Mouse (Mus musculus): ENCODE measurements around the gene Ddah1.
A peak's percentile ranks its signal among the peaks of the same experiment; 100 is the strongest.

The Ddah1 gene

GRCm38 (mm10) chr3:145758561-145759378, at the start of gene Ddah1:
Gene Ddah1 (plus strand): TSS chr3:145758675.
- DNase-seq = peak; percentile 68

GRCm38 (mm10) chr3:145715923-145716322, 42.6 kb upstream of the Ddah1 start:
- no peak for DNase-seq

DNA sequence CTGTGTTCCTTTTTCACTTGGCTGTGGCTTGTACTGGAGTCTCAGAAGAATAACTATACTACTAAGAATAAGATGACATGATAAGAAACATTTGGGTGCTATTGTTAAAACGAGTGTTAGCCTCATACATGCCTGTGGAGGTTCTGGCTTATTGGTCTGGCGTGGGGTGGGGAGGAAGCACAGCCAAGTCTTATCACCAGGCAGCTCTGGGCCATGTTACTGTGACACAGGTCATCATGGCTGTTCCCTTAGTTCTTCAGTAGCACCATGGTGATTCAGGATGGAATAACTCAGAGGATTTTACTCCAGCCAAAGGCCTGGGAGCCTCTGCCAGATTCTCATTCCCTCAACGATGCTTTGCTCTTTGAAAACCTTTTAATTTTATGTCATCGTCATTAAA, 38.8 kb upstream of the Ddah1 start:
- DNase-seq = no peak

GRCm38 (mm10) chr3:145725078-145725477, 33.4 kb upstream of the Ddah1 start:
- DNase-seq = peak; percentile 39

GRCm38 (mm10) chr3:145728336-145728735, 30.1 kb upstream of the Ddah1 start:
- DNase-seq = peak; percentile 21

DNA sequence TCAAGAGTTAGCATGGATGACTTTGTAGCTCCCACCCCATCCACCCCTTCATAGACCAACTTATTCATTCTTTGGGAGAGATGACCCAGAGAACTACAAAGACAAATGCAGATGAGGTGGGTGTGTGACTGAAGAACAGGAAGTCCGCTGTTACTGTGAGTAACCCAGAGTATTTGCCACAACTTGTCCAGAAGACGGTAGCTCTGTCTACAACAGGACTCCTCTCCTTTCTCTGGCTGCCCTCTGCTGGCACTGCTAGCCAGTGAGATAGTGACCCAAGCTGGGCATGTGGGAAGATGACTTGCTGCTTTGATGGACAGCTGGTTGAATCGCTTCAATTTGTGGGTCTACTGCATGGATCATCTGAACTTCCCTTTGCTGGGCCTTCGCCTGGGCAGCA, 28.9 kb upstream of the Ddah1 start:
- peak; percentile 39 for DNase-seq

DNA sequence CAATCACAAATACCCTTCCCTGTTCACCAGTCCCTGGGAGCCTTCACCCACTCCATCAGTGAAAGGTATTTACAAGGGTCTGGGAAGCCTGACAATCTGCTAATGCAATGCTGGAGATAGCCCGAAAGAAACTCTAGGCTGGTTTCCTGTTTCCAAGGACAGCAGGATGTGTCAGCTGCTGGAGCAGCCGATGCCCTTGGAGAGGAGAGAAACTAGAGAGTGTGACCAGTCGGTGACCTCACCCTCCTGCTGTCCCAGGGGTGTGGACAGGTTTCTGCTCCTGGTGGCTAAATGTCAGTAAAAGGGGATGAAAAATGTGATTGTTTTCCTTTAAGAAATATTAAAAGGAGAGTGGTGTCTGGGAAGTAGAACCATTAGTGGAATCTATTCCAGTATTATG, 28.4 kb upstream of the Ddah1 start:
- DNase-seq = peak; percentile 13

GRCm38 (mm10) chr3:145734857-145735256, 23.6 kb upstream of the Ddah1 start:
- DNase-seq = no peak

- no peak for DNase-seq
Measured at GRCm38 (mm10) chr3:145736562-145736961, 21.9 kb upstream of the Ddah1 start.

DNA sequence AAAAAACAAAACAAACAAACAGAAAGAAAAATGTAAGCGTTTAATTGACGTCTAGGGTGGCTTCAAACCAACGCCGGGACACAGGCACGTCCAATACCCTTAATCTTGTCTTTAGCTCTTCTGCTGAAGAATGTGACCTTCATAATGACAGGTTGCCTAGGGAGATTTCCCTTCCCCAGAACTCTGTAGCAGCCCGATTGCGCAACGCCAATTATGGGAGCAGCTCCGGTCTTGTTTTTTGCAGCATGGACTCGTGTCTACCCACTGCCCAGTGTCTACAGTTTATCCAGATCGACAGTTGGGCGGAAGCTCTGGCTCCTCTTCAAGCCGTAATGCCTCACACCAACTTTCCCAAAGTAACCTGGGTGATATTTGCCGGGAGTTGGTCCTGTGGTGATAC, 19.8 kb upstream of the Ddah1 start:
- DNase-seq = no peak

GRCm38 (mm10) chr3:145739904-145740303, 18.6 kb upstream of the Ddah1 start:
- DNase-seq = no peak

GRCm38 (mm10) chr3:145743050-145743449, 15.4 kb upstream of the Ddah1 start:
- DNase-seq = no peak

- DNase-seq = no peak
Measured at GRCm38 (mm10) chr3:145743476-145744027, 14.9 kb upstream of the Ddah1 start.

GRCm38 (mm10) chr3:145748626-145749025, 9.8 kb upstream of the Ddah1 start:
- no peak for DNase-seq

- DNase-seq = no peak
Measured at GRCm38 (mm10) chr3:145756457-145756856, 2.0 kb upstream of the Ddah1 start.

DNA sequence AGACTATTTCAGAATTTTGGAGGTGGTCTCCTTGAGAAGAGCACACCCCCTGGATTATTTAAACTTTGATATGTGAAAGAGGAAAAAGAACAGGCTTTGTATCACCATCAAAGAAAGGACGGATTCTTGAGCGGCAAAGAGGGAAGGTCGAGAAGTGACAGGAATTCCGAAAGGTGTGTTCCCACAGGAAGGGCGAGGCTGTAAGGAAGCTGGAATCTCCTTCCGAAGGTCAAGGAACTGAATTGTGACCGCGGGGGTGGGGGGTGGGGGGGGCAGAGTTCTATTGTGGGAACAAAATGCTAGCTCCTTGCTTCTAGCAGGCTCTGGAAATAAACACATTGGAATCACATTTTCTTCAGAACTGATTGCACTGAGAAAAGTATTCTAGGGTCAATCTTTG, 1.3 kb upstream of the Ddah1 start:
- peak; percentile 49 for DNase-seq

DNA sequence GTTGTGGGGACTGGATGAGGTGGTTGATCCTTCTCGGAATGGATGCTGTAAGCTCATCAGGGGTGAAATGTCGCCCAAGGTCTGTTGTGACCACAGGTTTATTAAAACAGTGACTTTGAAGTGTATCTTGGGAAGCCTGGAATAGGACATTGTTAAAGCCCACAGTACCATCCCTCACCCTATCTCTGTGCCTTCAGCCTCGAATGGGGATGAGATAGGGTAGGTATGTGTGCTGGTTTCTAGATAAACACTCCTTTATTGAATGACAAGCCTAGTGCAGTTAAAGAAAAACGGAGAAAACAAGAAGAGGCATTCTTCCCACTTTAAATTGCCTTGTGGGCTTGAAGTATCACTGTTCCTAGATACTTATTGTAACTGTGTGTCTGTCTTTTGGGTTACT, 631 bp upstream of the Ddah1 start:
- DNase-seq = no peak

- no peak for DNase-seq
Measured at GRCm38 (mm10) chr3:145759379-145760209, 1.1 kb downstream of the Ddah1 start.

DNA sequence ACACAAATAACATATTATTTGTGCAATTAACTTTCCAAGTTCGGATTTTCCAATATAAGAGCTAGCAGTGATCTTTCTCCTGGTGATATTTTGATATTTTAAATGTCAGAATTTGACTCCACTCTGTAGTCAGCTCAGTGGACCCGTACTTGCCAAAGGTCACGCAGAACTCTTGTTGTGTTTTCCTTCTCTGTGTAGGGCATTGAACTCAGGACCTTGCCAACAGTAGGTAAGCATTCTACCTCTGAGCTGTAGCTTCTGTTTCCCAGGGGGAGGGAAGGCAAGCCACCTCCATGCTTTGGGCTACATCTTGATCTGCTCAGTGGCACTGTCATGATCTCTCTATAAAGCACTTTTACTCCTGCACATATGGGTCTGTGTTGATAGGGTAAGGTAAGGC, 2.1 kb downstream of the Ddah1 start:
- no peak for DNase-seq

DNA sequence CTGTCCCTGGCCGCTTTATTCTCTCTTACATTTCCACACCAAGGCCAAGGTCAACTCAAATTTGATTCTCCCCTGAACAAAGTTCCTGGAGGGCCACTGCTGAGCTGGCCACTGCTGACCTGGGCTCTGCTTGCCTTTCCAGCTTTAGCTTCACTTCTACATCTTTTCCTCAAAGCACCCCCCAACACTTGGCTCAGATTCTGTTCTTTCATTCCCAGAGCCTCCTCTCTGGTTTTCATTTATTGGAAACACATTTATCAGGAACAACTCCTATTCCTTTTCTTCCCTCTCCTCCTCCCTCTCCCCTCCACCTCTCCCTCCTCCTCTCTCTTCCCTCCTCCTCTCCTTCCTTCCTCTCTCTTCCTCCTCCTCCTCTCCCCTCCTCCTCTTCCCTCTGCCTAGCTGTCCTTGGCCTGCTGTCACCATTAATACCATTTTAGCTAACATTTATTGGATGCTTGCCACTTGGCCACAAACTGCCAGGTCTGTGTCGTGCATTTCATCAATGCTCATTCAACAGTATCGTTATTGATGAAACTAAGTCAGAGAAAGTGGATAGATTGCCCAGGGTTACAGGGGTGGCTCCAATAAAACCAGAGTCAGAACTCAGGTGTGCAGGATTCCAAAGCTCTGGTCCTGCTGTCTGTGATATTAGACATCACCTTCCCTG, 3.2 kb downstream of the Ddah1 start:
- DNase-seq = no peak

DNA sequence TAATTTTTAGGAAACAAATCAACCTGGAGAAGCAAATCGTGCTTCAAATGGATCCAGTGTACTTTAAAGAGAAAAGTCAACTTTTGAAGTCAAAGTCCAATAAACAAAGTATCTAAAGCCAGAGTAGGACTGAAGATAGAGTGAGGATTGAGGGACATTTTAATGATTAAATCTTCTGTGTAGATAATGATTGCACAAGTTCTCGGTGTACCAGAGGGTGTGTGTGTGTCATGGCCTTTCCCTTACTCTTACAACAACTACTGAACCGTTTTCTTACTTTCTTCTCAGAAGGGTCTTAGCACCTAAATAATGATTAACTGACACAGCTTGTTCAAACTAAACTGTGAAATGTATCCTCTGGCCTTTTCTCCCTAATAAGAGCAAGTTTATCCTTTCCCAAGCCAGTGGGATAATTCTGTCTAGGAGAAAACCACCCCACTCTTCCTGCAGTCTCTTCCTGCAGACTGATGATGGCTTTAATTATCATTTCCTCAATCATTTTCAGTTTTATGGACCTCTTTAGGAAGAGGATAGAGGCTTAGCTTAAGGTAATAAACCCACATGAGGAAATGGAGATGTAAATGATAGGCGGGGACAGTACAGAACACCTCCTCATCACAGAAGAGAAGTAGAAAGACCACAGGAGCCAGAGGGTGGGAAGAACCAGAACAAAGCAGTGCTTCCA, 4.6 kb downstream of the Ddah1 start:
- no peak for DNase-seq

DNA sequence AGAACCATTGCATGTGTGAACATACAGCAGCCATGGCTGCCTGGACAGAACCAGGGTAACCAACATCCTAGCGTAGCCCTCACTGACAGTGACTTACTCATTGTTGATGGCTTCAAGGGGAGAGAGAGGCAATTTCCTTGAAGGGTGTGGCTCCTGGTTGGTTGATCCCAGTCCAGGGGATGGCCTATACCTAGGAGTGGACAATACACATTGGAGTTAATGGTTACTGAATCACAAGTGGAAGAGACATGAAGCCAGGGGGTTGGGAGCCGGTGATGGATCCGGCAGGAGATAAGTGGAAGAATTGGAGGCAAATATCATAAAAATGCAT, 5.1 kb downstream of the Ddah1 start:
- no peak for DNase-seq

DNA sequence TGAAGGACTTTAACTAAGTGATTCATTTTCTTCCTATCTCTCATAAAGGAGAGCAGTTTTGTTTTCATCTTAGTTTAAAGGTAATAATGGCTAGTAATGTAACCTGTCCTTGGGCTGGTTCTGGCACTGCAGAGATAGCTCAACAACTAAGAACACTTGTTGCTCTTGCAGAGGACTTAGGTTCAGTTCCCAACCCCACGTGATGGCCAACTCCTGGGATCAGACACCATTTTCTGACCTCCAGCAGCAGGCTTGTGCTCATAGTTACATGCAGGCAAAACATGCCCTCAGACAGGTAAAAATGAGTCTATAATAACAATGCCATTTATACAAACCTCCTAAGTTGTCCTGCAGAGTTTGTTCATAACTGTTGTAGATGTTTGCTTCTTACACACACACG, 5.9 kb downstream of the Ddah1 start:
- no peak for DNase-seq

Data from lung, postnatal 36 days (tissue).